Mouse (Mus musculus): Measurements from ENCODE around the gene 4930558K02Rik. TPM values are rescaled to one million over a fixed set of nuclear protein-coding genes. Genes with fewer than 3 reads are reported as not detected.

4930558K02Rik gene
- polyA plus RNA-seq, 1 experiment from 2014 or later = not detected

GRCm38 (mm10) chr1:161992389-161992788 lies 13.0 kb upstream of the 4930558K02Rik start:
- no peak overlapping the region for H3K4me3 ChIP-seq (ENCODE audit: control insufficient read depth in 1 of 2, insufficient read depth in 1 of 2, low read depth in 1 of 2, low read length in 2 of 2)
- no peaks in the 10 kb centered on the region for H3K9me3 ChIP-seq (ENCODE audit: control insufficient read depth, low read length)
- no peak overlapping the region for H3K27ac ChIP-seq (replicated peaks in 1 of 2; ENCODE audit: control insufficient read depth in 1 of 2, insufficient read depth in 1 of 2, low read depth in 2 of 2, low read length in 2 of 2)
- H3K27me3 ChIP-seq (ENCODE audit: control insufficient read depth, insufficient read depth, low read length) = no peaks in the 10 kb centered on the region
- 77% methylated on average over 7 of the region's 7 CpGs for WGBS
- H3K36me3 ChIP-seq (ENCODE audit: control insufficient read depth, insufficient read depth, low read length) = no peaks in the 10 kb centered on the region
- H3K4me2 ChIP-seq (ENCODE audit: low read length) = no peak overlapping the region
- H3K9ac ChIP-seq (ENCODE audit: low read length) = no peak overlapping the region
- no peak for ATAC-seq (ENCODE audit: insufficient number of reproducible peaks, insufficient read depth, low FRiP score, low read depth)
- H3K4me1 ChIP-seq (ENCODE audit: control insufficient read depth in 2 of 2, insufficient read depth in 2 of 2, low read length in 2 of 2) = no peaks in the 10 kb centered on the region

- Histone ChIP-seq H3K4me2 (ENCODE audit: low read length) (no peak overlapping the region), H3K36me3 (ENCODE audit: control insufficient read depth, insufficient read depth, low read length) (no peaks in the 10 kb centered on the region), H3K4me1 (ENCODE audit: control insufficient read depth in 2 of 2, insufficient read depth in 2 of 2, low read length in 2 of 2) (no peaks in the 10 kb centered on the region), H3K9me3 (ENCODE audit: control insufficient read depth, low read length) (no peaks in the 10 kb centered on the region), H3K27ac (replicated peaks in 1 of 2; ENCODE audit: control insufficient read depth in 1 of 2, insufficient read depth in 1 of 2, low read depth in 2 of 2, low read length in 2 of 2) (no peak overlapping the region), H3K9ac (ENCODE audit: low read length) (no peak overlapping the region), H3K4me3 (ENCODE audit: control insufficient read depth in 1 of 2, insufficient read depth in 1 of 2, low read depth in 1 of 2, low read length in 2 of 2) (no peak overlapping the region), H3K27me3 (ENCODE audit: control insufficient read depth, insufficient read depth, low read length) (no peaks in the 10 kb centered on the region)
- 92% methylated on average over 11 of the region's 11 CpGs for WGBS
- no peak for ATAC-seq (ENCODE audit: insufficient number of reproducible peaks, insufficient read depth, low FRiP score, low read depth)
These were observed 12.4 kb upstream of the 4930558K02Rik start for GRCm38 (mm10) chr1:161991846-161992245.

GRCm38 (mm10) chr1:161990684-161991578 lies 11.5 kb upstream of the 4930558K02Rik start:
- no peak for ATAC-seq (ENCODE audit: insufficient number of reproducible peaks, insufficient read depth, low FRiP score, low read depth)

GRCm38 (mm10) chr1:161983979-161984566 lies 4.6 kb upstream of the 4930558K02Rik start:
- Histone ChIP-seq H3K27me3 (ENCODE audit: control insufficient read depth, insufficient read depth, low read length) (no peaks in the 10 kb centered on the region), H3K4me2 (ENCODE audit: low read length) (no peak overlapping the region), H3K4me1 (ENCODE audit: control insufficient read depth in 2 of 2, insufficient read depth in 2 of 2, low read length in 2 of 2) (no peaks in the 10 kb centered on the region), H3K4me3 (ENCODE audit: control insufficient read depth in 1 of 2, insufficient read depth in 1 of 2, low read depth in 1 of 2, low read length in 2 of 2) (no peak overlapping the region), H3K9me3 (ENCODE audit: control insufficient read depth, low read length) (no peaks in the 10 kb centered on the region), H3K36me3 (ENCODE audit: control insufficient read depth, insufficient read depth, low read length) (no peaks in the 10 kb centered on the region), H3K27ac (replicated peaks in 1 of 2; ENCODE audit: control insufficient read depth in 1 of 2, insufficient read depth in 1 of 2, low read depth in 2 of 2, low read length in 2 of 2) (no peak overlapping the region), H3K9ac (ENCODE audit: low read length) (no peak overlapping the region)
- WGBS = 48% methylated on average over 4 of the region's 4 CpGs
- no peak for ATAC-seq (ENCODE audit: insufficient number of reproducible peaks, insufficient read depth, low FRiP score, low read depth)

More at GRCm38 (mm10) chr1:161990684-161991578, 11.5 kb upstream of the 4930558K02Rik start:
- Histone ChIP-seq H3K27ac (replicated peaks in 1 of 2; ENCODE audit: control insufficient read depth in 1 of 2, insufficient read depth in 1 of 2, low read depth in 2 of 2, low read length in 2 of 2) (no peak overlapping the region), H3K4me3 (ENCODE audit: control insufficient read depth in 1 of 2, insufficient read depth in 1 of 2, low read depth in 1 of 2, low read length in 2 of 2) (no peak overlapping the region), H3K27me3 (ENCODE audit: control insufficient read depth, insufficient read depth, low read length) (no peaks in the 10 kb centered on the region), H3K4me2 (ENCODE audit: low read length) (no peak overlapping the region), H3K4me1 (ENCODE audit: control insufficient read depth in 2 of 2, insufficient read depth in 2 of 2, low read length in 2 of 2) (no peaks in the 10 kb centered on the region), H3K9me3 (ENCODE audit: control insufficient read depth, low read length) (no peaks in the 10 kb centered on the region), H3K36me3 (ENCODE audit: control insufficient read depth, insufficient read depth, low read length) (no peaks in the 10 kb centered on the region), H3K9ac (ENCODE audit: low read length) (no peak overlapping the region)
- 80% methylated on average over 10 of the region's 10 CpGs for WGBS

GRCm38 (mm10) chr1:161983451-161983850 lies 4.0 kb upstream of the 4930558K02Rik start:
- H3K27me3 ChIP-seq (ENCODE audit: control insufficient read depth, insufficient read depth, low read length) = no peaks in the 10 kb centered on the region
- no peak overlapping the region for H3K27ac ChIP-seq (replicated peaks in 1 of 2; ENCODE audit: control insufficient read depth in 1 of 2, insufficient read depth in 1 of 2, low read depth in 2 of 2, low read length in 2 of 2)
- ATAC-seq (ENCODE audit: insufficient number of reproducible peaks, insufficient read depth, low FRiP score, low read depth) = no peak
- no peak overlapping the region for H3K4me2 ChIP-seq (ENCODE audit: low read length)
- H3K4me3 ChIP-seq (ENCODE audit: control insufficient read depth in 1 of 2, insufficient read depth in 1 of 2, low read depth in 1 of 2, low read length in 2 of 2) = no peak overlapping the region
- WGBS = 76% methylated on average over 6 of the region's 6 CpGs
- H3K9ac ChIP-seq (ENCODE audit: low read length) = no peak overlapping the region
- H3K4me1 ChIP-seq (ENCODE audit: control insufficient read depth in 2 of 2, insufficient read depth in 2 of 2, low read length in 2 of 2) = no peaks in the 10 kb centered on the region
- H3K9me3 ChIP-seq (ENCODE audit: control insufficient read depth, low read length) = no peaks in the 10 kb centered on the region
- H3K36me3 ChIP-seq (ENCODE audit: control insufficient read depth, insufficient read depth, low read length) = no peaks in the 10 kb centered on the region

- Histone ChIP-seq H3K4me2 (ENCODE audit: low read length) (no peak overlapping the region), H3K4me3 (ENCODE audit: control insufficient read depth in 1 of 2, insufficient read depth in 1 of 2, low read depth in 1 of 2, low read length in 2 of 2) (no peak overlapping the region), H3K27ac (replicated peaks in 1 of 2; ENCODE audit: control insufficient read depth in 1 of 2, insufficient read depth in 1 of 2, low read depth in 2 of 2, low read length in 2 of 2) (no peak overlapping the region), H3K27me3 (ENCODE audit: control insufficient read depth, insufficient read depth, low read length) (no peaks in the 10 kb centered on the region), H3K9me3 (ENCODE audit: control insufficient read depth, low read length) (no peaks in the 10 kb centered on the region), H3K36me3 (ENCODE audit: control insufficient read depth, insufficient read depth, low read length) (no peaks in the 10 kb centered on the region), H3K4me1 (ENCODE audit: control insufficient read depth in 2 of 2, insufficient read depth in 2 of 2, low read length in 2 of 2) (peaks cover 0 to 3% of the 10 kb centered on the region in 2 experiments; a peak in 2 of 4 replicates), H3K9ac (ENCODE audit: low read length) (no peak overlapping the region)
- 69% methylated on average over 9 of the region's 9 CpGs for WGBS
- ATAC-seq (ENCODE audit: insufficient number of reproducible peaks, insufficient read depth, low FRiP score, low read depth) = no peak
These were observed 1.3 kb upstream of the 4930558K02Rik start for GRCm38 (mm10) chr1:161980626-161981298.

- peaks cover 0 to 3% of the 10 kb centered on the region in 2 experiments; a peak in 2 of 4 replicates for H3K4me1 ChIP-seq (ENCODE audit: control insufficient read depth in 2 of 2, insufficient read depth in 2 of 2, low read length in 2 of 2)
- 67% methylated on average over 2 of the region's 2 CpGs for WGBS
- H3K27me3 ChIP-seq (ENCODE audit: control insufficient read depth, insufficient read depth, low read length) = no peaks in the 10 kb centered on the region
These were observed 610 bp upstream of the 4930558K02Rik start for GRCm38 (mm10) chr1:161980046-161980445.

More at GRCm38 (mm10) chr1:161980046-161980445, 610 bp upstream of the 4930558K02Rik start:
- Histone ChIP-seq H3K9me3 (ENCODE audit: control insufficient read depth, low read length) (no peaks in the 10 kb centered on the region), H3K4me3 (ENCODE audit: control insufficient read depth in 1 of 2, insufficient read depth in 1 of 2, low read depth in 1 of 2, low read length in 2 of 2) (no peak overlapping the region), H3K4me2 (ENCODE audit: low read length) (no peak overlapping the region), H3K9ac (ENCODE audit: low read length) (no peak overlapping the region), H3K27ac (replicated peaks in 1 of 2; ENCODE audit: control insufficient read depth in 1 of 2, insufficient read depth in 1 of 2, low read depth in 2 of 2, low read length in 2 of 2) (no peak overlapping the region), H3K36me3 (ENCODE audit: control insufficient read depth, insufficient read depth, low read length) (no peaks in the 10 kb centered on the region)
- no peak for ATAC-seq (ENCODE audit: insufficient number of reproducible peaks, insufficient read depth, low FRiP score, low read depth)

Measured in heart, embryonic 14.5 days (tissue).